Mouse (Mus musculus): ENCODE measurements around the gene Stac2.

GRCm38 (mm10) chr11:98016177-98016576 lies 37.1 kb downstream of the Stac2 start:
- TF ChIP-seq CTCF (IDR thresholded peaks at IDR 0.05; ENCODE audit: insufficient read depth, low read length) (no peak), POLR2A (IDR thresholded peaks at IDR 0.05; ENCODE audit: borderline replicate concordance, extremely low read depth, low read depth, low read length) (no peak)

All from lung, adult 2 months (tissue).